ENCODE assay signal across 8 mouse cellular contexts in genomic region chr8:107435421-107435961, GRCm38 (mm10). TPM values are rescaled to one million over a fixed set of nuclear protein-coding genes. Genes with fewer than 3 reads are reported as not detected.
DNase-seq lines count a peak whose midpoint lies in the region; ATAC-seq and TF ChIP-seq lines count a peak whose summit lies in the region.

No protein-coding gene starts in this region.

- no peaks in the 10 kb centered on the region for H3K27me3 ChIP-seq in forebrain, embryonic 16.5 days (replicated peaks; ENCODE audit: control insufficient read depth, insufficient read depth, low read length)
- H3K27me3 ChIP-seq in liver, postnatal 0 days (ENCODE audit: insufficient read depth, low read length): no peaks in the 10 kb centered on the region

- peaks cover 15% of the 10 kb centered on the region for H3K4me1 ChIP-seq in forebrain, embryonic 16.5 days (replicated peaks; ENCODE audit: control insufficient read depth, insufficient read depth, low read length)
- H3K4me1 ChIP-seq in liver, postnatal 0 days (ENCODE audit: insufficient read depth): peaks cover 32% of the 10 kb centered on the region

- WGBS in forebrain, embryonic 16.5 days: 29% methylated on average over 11 of the region's 11 CpGs
- WGBS in liver, postnatal 0 days (ENCODE audit: insufficient replicate concordance): 22% methylated on average over 11 of the region's 11 CpGs

- ATAC-seq in CD4-positive, CD25-positive, alpha-beta regulatory T cell, adult 4 months: peak; percentile 7
- ATAC-seq in forebrain, embryonic 16.5 days: 0 out of 2 replicates have a peak, but pooled peaks have one; percentile 4
- ATAC-seq in liver, postnatal 0 days: peak; percentile 58

- DNase-seq in embryo, embryonic 10.5 days (ENCODE audit: low spot score): peak; percentile 17
- DNase-seq in embryo, embryonic 9.5 days (ENCODE audit: extremely low spot score): no peak
- peak; percentile 71 for DNase-seq in liver, postnatal 0 days
- DNase-seq in adrenal gland, adult (ENCODE audit: inconsistent age in 2 of 2, low spot score in 1 of 2): no peak
- DNase-seq in urinary bladder, adult 18-20 months (ENCODE audit: low spot score in 2 of 2): no peak
- no peak for DNase-seq in frontal cortex, postnatal 14 days (ENCODE audit: low spot score in 2 of 2)

- H3K9me3 ChIP-seq in forebrain, embryonic 16.5 days (ENCODE audit: control insufficient read depth, low read length): no peaks in the 10 kb centered on the region
- H3K9me3 ChIP-seq in liver, postnatal 0 days (ENCODE audit: low read length): no peaks in the 10 kb centered on the region

- H3K9ac ChIP-seq in forebrain, embryonic 16.5 days (replicated peaks; ENCODE audit: low read depth, low read length): peak overlapping the region; percentile 92; the same call in 1 of the 2 replicates
- peak overlapping the region; percentile 80 for H3K9ac ChIP-seq in liver, postnatal 0 days (replicated peaks)

- no peak for TF ChIP-seq CTCF in liver, postnatal 0 days (IDR thresholded peaks at IDR 0.05; ENCODE audit: low read depth)

- peak overlapping the region; percentile 93 for H3K4me3 ChIP-seq in forebrain, embryonic 16.5 days (replicated peaks; ENCODE audit: low read length)
- peak overlapping the region; percentile 69 for H3K4me3 ChIP-seq in liver, postnatal 0 days (ENCODE audit: low read depth, low read length)

- no peak for TF ChIP-seq EP300 in liver, postnatal 0 days (IDR thresholded peaks at IDR 0.05; ENCODE audit: low read depth)

- H3K4me2 ChIP-seq in forebrain, embryonic 16.5 days (ENCODE audit: low read length): peak overlapping the region; percentile 88
- peak overlapping the region; percentile 71 for H3K4me2 ChIP-seq in liver, postnatal 0 days (ENCODE audit: low read depth, low read length)

- H3K36me3 ChIP-seq in forebrain, embryonic 16.5 days (ENCODE audit: control insufficient read depth, insufficient read depth): no peaks in the 10 kb centered on the region
- H3K36me3 ChIP-seq in liver, postnatal 0 days (replicated peaks; ENCODE audit: insufficient read depth, low read length): 0 out of 2 replicates have a peak, but pooled peaks cover 3% of the 10 kb centered on the region

- no peak overlapping the region for H3K27ac ChIP-seq in forebrain, embryonic 16.5 days (ENCODE audit: low read length)
- H3K27ac ChIP-seq in liver, postnatal 0 days (ENCODE audit: low read depth): peak overlapping the region; percentile 94

RNA-seq across cellular contexts. Expression of gene Wwp2, which starts 0.7 kb away (rescaled TPM):
- 100 to 1,000 TPM; 117 to 187 TPM for polyA plus RNA-seq in CD4-positive, CD25-positive, alpha-beta regulatory T cell, adult 4 months (2017; shearing (Covaris generic))
- polyA plus RNA-seq in forebrain, embryonic 16.5 days (2015; fragmentation: Nextera tagmentation; extraction: Ambion mirVana): 41.5 and 43.0 TPM in 2 replicates
- polyA plus RNA-seq in liver, postnatal 0 days (2015; fragmentation: Nextera tagmentation; extraction: Ambion mirVana): 26.2 and 29.1 TPM in 2 replicates

RNA-seq across cellular contexts. Expression of gene Nob1, which starts 10.6 kb away (rescaled TPM):
- 10 to 100 TPM; 67.5 to 74.4 TPM for polyA plus RNA-seq in CD4-positive, CD25-positive, alpha-beta regulatory T cell, adult 4 months (2017; shearing (Covaris generic))
- polyA plus RNA-seq in forebrain, embryonic 16.5 days (2015; fragmentation: Nextera tagmentation; extraction: Ambion mirVana): 85.9 and 90.0 TPM in 2 replicates
- 17.0 and 18.4 TPM in 2 replicates for polyA plus RNA-seq in liver, postnatal 0 days (2015; fragmentation: Nextera tagmentation; extraction: Ambion mirVana)

RNA-seq across cellular contexts. Expression of gene Nqo1, which starts 32.5 kb away (rescaled TPM):
- polyA plus RNA-seq in CD4-positive, CD25-positive, alpha-beta regulatory T cell, adult 4 months (2017; shearing (Covaris generic)): 1 to 10 TPM; 1.0 to 1.3 TPM
- polyA plus RNA-seq in forebrain, embryonic 16.5 days (2015; fragmentation: Nextera tagmentation; extraction: Ambion mirVana): 3.8 TPM in 2 replicates
- polyA plus RNA-seq in liver, postnatal 0 days (2015; fragmentation: Nextera tagmentation; extraction: Ambion mirVana): 8.3 and 8.4 TPM in 2 replicates

Comparison
In these comparisons a context has a peak if more than half of its experiments do, and no peak if none do; other contexts are left out.
1. DNase-seq: peak in embryo, embryonic 10.5 days (single experiment) and liver, postnatal 0 days (single experiment); none in embryo, embryonic 9.5 days (single experiment), adrenal gland, adult (0 of 2), urinary bladder, adult 18-20 months (0 of 2) and frontal cortex, postnatal 14 days (0 of 2).
2. ATAC-seq: peak in every context shown above with its lines; median percentile 58 in liver, postnatal 0 days; 7 in CD4-positive, CD25-positive, alpha-beta regulatory T cell, adult 4 months; 4 in forebrain, embryonic 16.5 days.